Mouse (Mus musculus) urinary bladder, postnatal 25 days (tissue): Measurements from ENCODE around the gene Zbtb20.

Source experiments
- DNase-seq: peaks from one replicate; pipeline ENCODE4 v3.0.0; 2022; ENCODE audit warnings: low spot score

Gene Zbtb20

DNA sequence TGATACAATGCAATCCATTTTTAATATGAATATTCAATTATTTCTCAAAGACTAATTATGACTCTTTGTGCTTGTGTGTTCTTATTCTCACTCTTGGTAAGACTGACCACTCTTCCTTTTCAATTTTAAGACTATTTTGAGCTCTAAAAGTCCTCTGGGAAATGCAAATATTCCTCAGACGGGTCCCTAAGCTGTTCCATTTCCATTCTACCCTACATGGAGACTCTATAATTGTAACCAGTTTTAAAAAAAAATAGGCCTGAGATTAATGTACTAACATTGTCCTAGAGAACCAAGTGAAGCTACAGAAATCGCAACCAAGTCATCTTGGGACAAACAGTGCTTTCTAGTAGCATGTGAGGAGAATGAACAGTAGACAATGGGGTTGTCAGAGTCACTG, 777.6 kb downstream of the Zbtb20 start:
- no peak for DNase-seq

DNA sequence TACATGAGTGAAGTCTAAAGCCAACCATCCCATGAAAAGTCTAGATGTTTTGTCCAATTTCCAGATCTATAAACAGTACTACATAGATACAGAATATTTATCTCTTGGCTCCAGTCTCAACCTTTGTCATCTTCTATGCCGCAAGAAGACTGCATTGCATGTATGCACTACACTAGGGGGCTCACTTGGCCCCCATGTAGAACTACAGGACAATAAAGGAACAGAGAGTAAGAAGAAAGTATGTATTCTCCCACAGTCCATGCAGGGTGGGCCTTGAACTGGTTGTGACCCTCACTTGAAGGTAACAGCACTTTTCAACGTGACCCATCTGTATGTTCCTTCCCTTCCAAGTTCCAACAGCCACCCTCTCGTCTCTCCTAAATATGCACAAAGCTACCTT, 778.6 kb downstream of the Zbtb20 start:
- DNase-seq = no peak

DNA sequence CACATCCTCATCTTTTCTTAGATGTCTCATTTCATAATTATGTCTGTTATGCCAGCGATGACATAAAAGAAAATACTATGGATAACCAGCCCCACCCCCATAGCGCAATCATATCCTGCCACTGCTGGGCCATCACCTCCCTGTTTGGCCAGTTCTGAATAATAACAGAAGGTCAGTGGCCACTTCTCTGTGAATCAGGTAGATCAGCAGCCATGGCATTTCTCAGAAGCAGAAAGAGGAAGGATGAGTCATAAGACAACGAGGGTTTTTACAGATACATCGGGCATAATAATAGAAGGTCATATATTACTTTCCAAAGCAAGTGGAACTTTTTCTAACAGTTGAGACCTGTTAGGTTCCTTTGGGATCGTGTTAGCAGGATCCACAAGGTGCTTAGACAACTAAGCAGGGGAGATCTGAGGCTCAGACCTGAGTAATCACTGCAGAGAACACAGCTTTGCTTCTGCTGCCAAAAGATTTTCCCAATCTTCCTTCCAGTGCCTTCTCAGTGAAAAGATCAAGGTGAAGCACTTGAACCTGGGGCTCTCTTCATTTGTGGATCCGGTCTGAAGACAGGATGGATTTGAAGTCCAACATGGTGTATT, 779.6 kb downstream of the Zbtb20 start:
- DNase-seq = no peak

DNA sequence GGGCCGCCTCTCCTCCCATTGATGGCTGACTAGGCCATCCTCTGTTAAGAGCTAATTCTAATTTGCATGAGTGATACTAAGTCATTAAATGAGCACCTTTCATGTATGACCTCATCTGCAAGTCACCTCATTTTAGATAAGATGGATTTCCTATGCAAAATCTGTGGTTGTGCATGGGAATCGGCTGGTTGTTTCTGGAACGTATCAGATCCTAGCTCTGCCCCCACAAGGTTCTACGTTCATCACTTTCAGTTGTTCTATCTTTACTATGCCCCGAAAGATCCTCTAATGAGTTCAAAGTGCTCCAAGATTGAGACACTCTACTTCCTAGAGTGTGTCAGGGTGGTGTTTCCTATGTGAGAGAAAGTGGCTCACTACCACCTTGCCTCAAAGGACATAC, 785.9 kb downstream of the Zbtb20 start:
- no peak for DNase-seq

DNA sequence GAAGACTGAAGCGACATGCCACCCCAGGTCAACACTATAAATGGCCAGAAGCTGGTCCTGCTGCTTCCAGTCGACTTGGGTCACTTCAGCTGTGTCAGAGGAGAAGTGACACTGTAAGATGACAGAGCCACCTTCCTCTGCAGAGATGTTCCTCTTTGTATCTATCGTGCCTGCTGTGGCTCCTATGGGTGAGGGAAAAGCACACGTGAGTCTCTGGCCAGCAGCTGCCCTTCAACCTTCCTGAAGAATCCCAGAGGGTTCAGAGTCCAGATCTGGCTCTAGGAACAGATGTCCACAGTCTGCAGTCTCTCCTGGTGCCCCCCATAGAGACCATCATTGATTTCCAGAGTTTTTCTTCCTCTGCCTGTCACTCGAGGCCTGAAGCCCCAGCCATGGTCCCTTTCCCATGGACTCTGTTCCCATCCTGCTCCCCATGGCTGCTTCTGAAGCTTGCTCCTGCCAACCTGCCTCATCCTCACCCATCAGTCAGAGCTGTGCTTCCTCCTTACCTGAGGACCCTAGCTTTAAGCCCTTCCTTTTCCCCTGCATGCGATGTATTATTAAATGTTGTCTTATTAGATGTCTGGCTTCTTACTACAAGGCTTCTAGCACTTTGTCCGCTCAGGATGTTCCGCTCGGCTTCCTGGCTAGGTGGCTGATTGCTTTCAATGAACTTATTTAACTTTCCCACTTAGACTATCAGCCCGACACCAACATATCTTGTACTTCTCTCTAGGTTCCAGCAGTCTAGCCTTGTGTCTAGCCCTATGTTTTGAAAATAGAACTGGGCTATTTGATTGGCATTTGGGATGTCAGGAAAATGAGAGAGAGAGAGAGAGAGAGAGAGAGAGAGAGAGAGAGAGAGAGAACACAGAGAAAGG, 786.7 kb downstream of the Zbtb20 start:
- DNase-seq = no peak

DNA sequence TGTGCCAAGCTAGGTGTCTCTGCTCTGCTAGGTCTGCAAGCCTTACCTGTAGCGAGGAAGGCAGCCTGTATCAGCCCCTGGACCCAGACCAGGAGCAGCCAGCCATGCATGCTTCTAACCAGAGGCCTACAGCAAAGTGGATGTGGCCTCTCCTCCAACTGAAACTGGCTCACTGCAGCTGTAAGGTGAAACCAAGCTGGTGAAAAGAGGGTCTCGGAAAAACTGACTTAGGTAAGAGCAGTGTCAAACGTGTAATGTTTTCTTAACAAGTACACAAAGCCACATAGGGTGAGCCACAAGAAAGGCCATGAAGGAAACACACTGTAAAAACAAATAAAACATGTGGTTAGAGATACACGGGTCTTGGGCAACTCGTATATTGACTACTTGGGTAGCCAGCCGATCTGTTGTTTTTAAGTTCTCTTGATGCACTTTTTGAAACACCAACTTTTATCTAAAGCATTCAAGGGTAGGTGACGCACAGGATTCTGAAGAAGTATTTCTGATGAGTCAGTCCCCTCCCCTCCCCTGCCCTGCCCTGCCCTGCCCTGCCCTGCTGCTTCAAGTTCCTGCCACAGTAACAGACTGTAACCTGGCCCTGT, 788.4 kb downstream of the Zbtb20 start, which contains the start of gene Tigit:
Gene Tigit, minus strand, starts transcription at position 169 of the 602 bp plus-strand sequence.
- no peak for DNase-seq

DNA sequence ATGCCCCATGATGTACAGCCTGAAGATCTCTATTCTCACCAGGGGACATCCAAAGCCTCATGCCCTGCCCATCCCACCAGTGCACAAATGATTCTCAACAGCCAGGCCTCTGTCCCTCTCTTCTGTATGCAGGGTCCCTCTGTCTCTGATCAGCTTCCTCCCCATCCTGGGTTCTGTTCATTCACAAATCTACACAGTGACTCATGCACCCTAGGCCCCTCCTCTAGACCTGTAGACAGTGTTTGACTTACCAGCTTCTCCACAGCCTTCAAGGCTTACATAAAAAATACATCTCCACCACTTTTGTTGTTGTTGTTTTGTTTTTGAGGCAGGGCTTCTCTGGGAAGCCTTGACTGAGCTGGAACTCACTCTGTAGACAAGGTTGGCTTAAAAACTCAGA, 789.2 kb downstream of the Zbtb20 start:
- DNase-seq = no peak

DNA sequence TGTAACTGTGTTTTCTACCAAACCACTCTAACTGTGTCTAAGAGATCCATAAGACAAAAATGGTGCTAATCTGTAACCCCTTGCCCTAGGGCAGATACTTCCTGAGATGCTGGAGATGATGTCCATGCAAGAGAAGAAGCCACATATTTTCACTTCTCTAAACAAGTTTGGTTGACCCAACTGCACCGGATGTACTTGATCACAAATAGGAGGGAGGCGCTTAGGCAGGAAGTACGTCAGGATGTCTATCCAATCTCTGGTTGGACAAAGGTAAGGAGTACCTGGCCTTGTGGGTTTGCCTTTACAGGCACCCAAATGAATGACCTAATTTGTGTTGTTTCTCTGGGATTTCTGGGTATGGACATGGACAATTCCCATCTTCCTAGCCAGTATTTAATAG, 792.6 kb downstream of the Zbtb20 start:
- no peak for DNase-seq

DNA sequence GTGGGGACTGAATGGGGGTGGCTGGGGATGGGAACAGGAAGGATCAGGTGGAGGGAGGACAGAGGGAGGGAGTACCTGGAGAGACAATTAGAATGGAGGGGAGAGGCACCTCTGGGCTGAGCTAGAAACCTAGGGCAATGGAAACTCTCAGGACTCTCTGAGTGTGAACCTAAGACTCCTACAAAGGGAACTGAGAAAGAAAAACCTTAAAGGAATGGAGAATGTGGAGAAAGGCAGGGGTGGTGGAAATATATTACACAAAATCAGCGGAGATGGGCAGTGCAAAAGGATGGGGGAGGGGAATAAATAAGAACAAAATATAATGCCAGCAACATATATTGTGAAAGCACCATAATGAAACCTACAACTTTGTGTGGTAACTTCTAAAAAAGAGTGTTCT, 796.3 kb downstream of the Zbtb20 start:
- no peak for DNase-seq

DNA sequence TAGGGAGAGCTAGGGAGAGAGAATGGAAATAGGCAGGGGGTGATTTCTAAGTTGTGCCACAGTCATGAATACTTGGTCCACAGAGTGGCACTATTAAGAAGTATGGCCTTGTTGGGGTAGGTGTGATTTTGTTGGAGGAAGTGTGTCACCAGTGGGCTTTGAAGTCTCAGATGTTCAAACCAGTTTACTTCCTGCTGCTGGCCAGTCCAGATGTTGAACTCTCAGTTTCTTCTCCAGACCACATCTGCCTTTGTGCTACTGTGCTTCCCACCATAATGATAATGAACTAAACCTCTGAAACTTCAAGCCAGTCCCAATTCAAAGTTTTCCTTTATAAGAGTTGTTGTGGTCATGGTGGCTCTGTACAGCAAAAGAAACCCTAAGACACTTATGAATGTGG, 797.0 kb downstream of the Zbtb20 start:
- no peak for DNase-seq

DNA sequence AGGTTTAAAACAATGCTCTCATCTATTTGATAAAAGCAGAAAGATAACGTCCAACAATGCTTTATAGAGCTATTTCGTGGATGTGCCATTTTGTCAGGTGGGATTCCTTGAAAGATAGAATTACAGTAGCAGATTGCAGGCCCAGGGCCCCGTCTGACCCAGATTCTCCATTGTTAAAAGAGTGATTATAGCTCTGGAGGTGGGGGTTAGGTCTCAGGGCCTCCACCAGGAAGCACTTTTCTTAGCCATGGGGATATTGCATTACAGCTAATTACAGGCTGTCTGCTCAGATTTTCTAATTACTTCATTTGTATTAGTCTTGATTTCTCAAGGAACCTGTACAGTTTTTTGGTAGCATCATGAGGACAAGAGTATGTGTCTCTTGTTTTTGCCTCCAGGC, 798.7 kb downstream of the Zbtb20 start:
- no peak for DNase-seq

DNA sequence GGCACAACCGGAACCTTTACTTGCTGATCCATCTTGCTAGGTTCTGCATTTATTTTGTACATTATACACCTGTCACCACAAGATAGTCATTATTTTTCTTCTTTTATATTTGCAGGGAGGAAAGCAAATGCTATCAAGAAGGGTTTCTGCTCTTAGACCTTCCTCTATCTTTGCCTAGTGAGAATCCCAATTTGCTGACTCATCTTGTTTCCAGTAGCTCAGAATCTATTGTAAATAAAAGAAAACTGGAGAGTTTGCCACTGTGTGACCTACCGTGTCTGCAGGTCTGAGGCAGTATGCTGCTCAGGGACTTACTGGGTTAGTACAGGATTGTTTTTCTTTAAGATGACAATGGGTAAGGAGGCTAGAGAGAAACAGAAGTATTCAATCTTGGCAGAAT, 812.3 kb downstream of the Zbtb20 start:
- no peak for DNase-seq

DNA sequence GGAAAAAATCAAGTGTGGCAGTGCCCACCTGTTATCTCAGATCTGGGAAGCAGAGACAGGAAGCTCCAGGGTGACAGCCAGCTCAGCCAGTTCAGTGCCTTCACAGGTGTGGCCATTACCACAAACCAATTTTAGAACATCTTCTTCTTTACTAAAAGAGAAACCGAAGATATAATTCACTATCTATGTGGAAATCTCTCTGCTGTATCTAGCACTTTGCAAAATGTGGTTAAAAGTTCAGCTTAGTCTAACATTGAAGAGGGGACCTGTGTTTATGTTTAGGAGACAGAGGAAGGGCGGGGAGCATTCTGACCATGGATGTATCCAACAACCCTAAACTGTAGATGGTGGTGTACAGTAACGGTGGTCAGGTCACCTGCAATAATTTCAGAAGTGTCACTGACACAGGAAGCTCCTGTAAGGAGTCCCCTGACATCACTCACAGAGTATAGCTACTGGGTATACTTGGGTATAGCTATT, 814.6 kb downstream of the Zbtb20 start:
- no peak for DNase-seq

DNA sequence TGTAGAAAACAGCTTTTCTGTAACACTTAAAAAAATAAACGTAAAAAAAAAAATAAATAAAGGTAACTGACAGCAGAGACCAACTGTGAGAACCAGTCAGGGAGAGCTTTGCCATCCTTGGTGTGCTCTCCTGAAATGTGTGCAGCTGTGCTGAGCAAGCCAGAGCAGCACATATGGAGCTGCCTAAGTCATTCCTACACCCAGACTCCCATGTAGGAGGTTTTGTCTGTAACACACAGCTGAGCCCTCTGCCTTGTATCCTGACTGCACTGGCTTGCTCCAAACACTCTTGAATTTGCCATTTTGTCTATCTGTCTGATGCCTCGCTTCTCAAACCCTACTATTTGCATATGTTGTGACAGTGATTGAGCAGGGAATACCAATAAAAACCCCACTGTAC, 815.2 kb downstream of the Zbtb20 start:
- DNase-seq = no peak

DNA sequence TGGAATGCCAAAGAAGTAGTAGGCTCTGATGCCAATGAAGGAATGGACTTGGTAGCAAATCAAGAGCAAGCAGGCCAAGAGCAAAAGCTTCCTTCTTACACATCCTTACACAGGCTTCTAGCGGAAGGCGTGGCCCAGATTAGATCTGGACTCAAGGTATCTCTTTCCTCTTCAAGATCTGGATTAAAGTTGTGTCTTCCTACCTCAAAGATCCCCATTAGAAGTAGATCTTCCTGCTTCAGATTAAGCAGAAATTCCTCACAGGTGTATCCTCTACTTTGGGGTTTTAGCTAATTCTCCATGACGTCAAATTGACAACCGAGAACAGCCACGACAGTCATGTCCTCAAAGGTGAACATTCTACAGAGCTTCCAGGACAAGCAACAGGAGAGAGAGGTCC, 816.1 kb downstream of the Zbtb20 start:
- no peak for DNase-seq
